Mouse (Mus musculus): ENCODE results near the gene Immp2l.
"Not testable (repeated sequence)": the region's sequence is repeated elsewhere in the genome, so short reads cannot be mapped to it uniquely, and the experiment has no call there.

The Immp2l gene

DNA sequence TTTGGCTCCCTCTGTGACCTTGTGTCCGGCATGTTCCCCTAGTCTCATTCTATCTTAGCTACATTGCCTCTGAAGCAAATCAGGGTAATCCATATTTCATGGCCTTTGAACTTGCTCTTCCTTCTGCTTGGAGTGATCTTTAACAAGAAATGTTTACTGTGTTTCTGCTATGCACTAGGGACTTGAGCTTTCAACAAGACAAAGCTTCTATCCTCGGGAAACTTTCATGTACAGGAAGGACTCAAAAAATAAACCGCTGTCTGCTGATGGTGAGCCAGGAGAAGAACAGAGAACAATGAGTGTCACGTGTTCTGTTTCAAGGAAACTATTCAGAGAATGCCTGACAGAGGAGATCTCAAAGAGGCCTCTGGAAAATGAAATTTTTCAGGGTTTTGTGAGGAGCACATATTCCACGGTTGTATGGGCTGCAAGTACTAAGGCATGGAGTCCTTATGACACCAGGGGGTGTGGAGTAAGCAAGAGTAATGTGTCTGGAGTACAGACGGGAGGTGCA is 814.5 kb downstream of the Immp2l start:
- no peak for DNase-seq (ENCODE audit: low read depth, low spot score)

DNA sequence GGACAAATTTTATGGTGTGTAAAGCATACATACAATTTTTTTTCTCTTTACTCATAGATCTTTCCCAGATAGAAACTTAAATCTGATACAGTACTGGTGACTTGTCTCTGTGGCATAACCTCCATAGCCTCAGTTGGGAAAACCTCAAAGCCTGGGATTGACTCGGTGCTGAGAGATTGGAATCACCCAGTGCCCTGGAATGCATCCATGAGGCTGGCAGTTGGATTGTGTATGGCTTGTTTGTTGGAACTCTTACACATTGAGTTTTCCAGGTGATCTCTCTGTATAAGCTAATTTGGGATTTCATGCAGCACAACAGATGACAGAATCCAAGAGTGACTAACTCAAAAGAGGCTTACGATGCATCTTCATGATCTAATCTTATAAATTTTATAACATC is 815.4 kb downstream of the Immp2l start:
- DNase-seq (ENCODE audit: low read depth, low spot score) = no peak

DNA sequence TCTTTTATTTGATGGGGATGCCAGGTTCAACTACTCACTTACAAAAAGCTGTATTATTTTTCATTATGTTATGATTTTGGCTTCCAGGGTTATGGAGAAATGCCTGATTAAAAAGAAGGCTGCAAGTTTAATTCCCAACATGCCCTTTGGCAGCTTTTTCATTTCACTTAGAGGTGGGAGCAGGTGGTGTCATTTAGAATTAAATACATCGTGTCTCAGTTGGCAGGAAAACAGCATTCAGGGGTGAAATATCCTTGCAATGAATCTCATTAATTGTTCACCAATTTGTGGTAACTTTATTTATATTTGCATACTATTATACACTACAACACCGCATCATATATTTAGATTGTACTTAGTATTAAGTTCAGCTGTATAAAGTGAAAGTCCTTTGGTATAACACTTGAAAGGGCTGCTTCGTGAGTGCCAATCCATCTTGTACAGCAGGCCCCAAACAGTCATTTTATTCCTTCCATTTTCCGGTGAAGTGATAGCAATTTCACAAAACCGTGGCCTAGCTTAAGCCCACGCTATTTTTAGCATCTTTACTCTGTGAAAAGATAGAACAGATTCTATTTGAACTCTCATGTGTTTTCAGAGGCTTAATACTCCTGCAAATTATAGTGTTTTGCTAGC is 818.9 kb downstream of the Immp2l start:
- DNase-seq (ENCODE audit: low read depth, low spot score) = no peak

DNA sequence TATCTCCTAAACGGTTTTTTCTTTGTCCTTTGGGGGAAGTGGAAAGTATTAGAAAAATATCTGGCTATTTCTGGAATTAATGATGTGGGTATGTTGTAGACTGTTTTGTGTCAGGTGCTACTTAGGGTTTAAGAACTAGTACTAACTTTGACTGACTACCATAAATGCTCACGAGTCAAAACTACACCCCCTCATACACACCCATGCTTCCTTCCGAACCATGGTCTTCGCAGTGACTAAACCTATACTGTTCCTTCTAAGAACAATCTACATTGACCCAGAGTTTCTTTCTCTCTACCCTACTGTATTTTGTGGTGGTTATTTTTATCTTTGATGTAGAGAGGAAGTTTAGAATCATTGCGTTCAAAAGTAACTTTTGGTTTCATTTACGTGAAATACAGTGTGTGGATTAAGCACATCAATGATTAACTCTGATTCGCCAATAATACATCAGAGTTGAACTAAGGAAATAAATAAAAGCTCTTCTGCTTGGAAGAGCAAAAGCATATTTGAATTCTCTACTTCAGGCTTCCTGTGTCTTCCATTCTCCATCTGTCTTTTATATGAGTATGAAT is 828.1 kb downstream of the Immp2l start:
- no peak for DNase-seq (ENCODE audit: low read depth, low spot score)

DNA sequence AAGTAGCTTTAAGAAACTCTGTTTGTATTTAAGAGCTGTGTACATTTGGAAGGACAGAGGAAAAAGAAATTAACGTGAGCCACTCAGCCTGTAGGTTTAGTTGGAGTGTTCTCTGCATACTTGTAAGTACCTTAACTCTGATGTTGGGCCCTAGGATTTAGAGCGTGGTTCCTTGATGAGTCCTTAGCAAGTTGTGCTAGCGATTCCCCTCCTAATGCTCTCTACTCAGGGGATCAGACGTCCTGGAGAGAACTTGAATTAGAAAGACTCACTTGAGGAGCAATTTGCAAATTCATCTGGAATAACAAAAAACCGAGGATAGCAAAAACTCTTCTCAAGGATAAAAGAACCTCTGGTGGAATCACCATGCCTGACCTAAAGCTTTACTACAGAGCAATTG is 835.8 kb downstream of the Immp2l start:
- not testable (repeated sequence) for DNase-seq (ENCODE audit: low read depth, low spot score)

DNA sequence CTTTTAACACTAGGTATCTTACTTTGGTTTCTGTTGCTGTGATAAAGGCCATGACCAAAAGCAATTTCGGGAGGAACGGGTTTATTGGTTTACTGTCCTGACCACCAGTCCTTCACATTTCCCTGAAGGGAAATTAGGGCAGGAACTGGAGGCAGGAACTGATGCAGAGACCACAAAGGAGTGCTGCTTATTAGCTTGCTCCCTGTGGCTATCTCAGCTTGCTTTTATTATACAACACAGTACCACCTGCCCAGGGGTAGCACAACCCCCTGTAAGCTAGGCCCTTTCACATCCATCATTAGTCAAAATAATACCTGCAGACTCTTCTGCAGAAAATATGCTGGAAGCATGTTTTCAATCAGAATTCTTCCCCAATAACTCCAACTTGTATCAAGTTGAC is 844.4 kb downstream of the Immp2l start:
- DNase-seq (ENCODE audit: low read depth, low spot score) = no peak

DNA sequence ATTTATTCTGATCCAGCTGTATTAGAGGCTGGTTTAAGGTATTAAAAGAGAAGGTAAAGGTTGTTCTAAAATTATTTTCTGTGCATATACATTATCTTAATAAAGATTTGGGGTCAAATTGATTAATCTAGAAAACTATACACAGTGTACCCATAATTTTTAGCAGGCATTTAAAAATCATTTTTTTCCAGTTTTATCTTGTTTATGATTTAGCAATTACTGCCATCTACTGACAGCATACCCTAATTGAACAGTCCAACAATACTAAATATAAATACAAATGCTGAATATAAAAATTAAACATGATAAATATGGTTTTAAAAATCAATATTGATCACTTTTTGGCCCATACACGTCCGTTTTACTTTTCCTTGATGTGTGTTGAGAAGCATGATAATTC is 850.1 kb downstream of the Immp2l start:
- DNase-seq (ENCODE audit: low read depth, low spot score) = no peak

DNA sequence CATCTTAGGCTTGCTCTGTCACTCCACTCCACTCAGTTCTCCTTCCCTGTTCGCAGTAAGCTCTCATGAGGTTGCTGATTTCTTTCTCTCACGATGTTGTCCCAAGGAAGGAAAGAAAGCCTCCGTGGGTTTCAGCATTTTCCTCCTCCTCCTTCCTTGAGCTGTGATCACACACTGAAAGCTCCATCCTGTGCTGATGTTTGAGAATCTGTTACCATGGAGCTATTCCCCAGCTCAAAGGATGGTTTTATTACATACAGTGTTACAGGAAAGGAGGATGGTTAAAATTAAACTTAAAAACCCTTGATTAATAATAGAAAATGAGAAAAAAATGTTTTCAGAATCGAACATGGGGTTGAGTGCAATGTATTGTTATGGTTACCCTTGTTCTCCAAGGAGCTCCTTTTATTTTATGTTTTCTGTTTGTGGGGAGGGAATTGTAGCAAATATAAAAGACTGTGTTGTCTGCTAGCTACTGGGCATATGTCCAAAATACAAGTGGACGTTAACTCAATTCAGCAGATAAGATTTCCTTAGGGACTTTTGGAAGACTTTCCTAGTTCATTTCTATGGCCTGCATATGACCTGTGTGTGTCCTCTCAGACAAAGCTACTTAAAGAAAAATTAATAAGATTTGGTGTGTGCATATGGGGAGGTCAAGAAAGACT is 853.5 kb downstream of the Immp2l start:
- no peak for DNase-seq (ENCODE audit: low read depth, low spot score)

DNA sequence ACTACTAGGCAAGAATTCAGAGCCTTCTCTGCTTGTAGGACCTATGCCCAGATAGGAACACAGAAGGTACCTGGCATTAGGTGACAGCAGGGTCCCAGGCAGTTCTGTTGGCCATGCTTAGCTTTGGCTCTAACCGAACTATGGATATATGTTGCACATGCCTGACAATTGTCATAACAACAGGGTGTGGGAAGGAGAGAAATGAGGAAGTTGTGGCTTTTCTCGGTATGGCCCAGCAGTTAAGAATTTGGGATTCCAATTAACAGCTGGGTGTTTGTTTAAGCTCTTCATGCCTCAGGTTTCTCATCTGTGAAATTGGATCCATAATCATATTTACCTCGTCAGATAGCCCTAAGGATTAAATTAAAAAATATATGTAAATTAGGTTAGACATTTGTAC is 854.6 kb downstream of the Immp2l start:
- no peak for DNase-seq (ENCODE audit: low read depth, low spot score)

DNA sequence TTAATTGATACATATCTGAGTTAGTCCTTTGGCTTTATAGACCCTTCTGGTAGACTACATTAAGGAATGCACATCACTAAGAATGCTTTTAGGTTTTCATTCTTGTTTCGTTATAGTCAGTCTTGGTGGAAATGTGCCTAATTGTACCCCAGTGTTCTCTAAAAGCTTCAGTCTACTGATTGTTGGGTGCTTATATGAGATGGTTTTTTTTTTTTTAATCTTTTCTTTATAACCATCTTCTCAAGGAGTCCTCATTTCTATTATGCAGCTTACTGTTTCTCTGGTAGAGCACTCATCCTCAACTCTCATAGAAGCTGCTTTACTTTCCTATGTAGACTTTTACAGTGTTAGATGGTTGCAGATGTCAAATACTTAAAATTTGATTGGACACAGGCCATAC is 855.1 kb downstream of the Immp2l start:
- DNase-seq (ENCODE audit: low read depth, low spot score) = no peak

DNA sequence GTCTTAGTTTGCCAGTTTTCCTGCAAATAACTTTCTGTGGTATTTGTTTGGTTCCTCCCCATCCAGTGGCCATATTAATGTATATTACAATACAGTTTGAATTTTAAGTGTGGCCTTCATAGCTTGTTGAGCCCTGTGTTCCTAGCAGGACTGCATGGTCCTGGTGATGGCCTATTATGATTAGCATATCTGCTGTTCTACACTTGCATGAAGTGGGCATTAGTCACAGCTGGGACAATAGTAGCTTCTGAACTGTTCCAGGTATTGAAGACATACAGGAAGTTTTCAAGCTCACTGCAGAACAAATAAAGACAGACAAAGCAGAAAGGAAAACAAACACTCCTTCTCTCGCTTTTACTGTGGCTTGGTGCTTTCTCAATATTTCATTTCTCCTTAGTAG is 855.5 kb downstream of the Immp2l start:
- DNase-seq (ENCODE audit: low read depth, low spot score) = no peak

DNA sequence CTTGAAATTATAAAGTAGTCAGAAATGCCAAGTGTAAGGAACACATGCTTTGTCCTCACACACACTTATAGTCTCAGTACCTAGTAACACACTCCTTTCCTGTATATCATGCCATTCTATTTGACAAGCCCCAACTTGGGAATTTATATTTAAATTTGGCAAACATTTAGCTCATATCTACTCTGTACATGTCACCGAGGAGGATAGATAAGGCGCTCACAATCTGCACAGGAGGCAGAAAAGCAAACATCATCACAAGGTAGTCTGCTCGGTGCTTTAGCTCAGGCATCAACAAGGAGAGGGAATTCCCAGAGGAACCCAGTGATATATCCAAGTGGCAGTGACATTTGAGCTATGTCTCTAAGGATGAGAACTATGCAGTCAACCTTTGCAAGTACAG is 856.9 kb downstream of the Immp2l start:
- no peak for DNase-seq (ENCODE audit: low read depth, low spot score)

DNA sequence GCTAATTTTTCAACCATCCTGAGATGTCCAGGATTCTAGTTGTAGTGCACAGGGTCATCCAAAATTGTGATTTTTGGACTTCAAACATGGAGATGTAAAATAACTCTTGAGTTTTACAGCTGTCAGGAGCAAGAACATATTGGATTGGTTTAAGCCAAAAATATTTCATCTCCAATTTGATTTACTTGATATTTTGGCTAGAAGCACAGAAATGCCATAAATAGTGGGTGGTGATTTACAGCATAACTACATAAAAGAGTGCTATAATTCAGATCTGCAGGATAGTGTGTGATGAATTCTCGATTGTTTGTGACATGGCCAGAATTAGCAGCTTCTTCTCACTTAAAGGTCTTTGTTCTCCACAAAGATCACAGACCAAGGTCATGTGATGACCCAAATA is 884.1 kb downstream of the Immp2l start:
- DNase-seq (ENCODE audit: low read depth, low spot score) = no peak

DNA sequence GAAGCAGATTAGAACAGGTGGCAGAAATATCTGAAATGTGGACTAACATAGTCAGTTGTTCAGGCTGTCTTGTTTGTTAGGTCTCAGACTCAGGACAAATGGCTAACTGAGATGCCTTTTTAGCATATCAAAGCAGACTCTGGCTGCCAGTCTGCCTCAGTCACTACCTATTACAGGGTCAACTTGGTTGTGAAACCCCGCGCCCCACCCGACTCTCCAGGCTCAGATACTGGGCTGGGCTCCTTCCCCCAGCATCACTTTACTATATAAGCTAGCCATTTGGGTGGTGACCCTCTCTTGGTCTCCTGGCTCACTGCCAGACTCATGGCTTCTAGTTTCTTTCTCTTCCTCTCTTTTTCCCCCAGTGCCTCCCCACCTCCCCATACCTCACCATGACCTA is 887.7 kb downstream of the Immp2l start:
- no peak for DNase-seq (ENCODE audit: low read depth, low spot score)

DNA sequence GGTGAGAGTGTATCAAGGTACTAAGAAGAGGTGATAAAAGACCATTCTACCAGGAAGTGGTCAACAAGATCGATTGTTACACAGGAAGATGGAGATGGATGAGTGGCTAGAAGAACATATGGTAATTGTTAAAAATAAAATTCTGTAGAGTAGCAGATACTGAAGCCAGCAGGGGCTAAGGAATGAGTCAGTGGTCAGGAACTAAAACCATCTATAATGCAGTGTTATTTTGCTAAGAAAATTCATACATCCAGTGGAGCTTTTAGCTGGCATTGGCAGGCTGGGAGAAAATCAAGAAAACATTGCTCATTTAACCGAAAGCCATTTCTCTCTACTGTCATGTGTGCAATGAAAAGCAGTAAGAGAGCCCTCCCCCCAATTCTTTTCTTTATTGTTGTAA is 913.9 kb downstream of the Immp2l start:
- DNase-seq (ENCODE audit: low read depth, low spot score) = no peak

DNA sequence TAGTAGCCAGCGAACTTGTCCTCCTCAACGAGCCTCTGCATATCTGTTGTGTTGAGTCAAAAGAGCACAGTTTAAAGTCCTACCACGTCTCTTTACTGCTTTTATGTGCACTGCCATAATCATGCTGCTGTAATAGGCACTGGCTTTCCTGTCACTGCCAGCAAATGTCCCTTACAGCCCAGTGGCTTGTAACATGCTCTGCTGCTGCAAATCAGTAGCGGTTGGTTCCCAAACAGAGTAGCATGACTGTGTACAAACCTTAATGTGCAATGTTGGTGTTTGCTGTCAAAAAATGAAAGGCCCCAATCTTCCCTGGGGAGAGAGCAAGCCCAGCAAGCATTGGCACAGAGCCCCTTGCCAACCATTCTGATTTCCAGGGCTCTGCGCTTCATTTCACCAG is 918.0 kb downstream of the Immp2l start:
- no peak for DNase-seq (ENCODE audit: low read depth, low spot score)

DNA sequence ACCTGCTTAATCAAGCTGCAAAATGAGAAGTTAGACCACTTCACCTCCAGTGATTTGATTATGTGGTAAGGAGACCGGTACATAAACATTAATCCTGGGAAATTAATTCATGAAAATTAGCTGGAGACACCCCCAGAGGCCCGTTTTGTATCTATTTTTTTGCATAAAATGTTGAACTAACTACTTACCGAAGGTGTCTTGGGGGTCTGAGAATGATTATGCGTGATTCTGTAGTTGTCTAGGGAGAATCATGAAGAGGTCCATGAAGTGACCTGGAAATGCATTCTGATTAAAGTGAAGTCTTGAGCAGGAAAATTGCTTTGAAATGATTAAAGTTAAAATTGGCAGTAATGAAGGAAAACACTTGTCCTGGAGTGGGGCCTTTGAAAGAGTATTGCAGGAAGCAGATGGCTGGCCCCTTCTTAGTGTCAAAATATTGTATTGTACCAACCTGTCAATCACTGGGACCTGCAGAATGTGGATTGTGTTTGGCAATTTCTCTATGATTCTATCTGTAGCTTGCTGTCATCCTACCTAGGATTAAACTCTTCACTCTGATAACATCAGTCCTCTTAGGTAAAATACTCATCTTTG is 920.3 kb downstream of the Immp2l start:
- no peak for DNase-seq (ENCODE audit: low read depth, low spot score)

DNA sequence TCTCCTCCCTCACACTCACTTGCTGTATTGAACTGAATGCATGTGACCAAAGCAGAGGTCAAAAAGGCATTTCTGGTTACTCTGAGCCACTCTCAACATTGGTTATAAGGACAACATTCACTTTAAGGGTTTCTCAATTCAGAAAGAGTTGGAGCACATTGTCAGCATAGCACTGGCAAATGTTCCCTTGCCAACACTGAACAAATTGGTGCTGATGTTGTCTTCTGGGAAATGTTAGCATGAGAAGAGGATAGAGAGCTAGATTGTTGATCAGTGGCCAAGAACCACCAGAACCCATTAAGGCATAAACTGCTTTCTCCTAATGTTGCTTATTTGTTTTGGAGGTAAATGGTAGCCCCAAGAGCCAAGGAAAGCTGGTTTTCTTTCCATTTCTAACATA is 922.6 kb downstream of the Immp2l start:
- no peak for DNase-seq (ENCODE audit: low read depth, low spot score)

DNA sequence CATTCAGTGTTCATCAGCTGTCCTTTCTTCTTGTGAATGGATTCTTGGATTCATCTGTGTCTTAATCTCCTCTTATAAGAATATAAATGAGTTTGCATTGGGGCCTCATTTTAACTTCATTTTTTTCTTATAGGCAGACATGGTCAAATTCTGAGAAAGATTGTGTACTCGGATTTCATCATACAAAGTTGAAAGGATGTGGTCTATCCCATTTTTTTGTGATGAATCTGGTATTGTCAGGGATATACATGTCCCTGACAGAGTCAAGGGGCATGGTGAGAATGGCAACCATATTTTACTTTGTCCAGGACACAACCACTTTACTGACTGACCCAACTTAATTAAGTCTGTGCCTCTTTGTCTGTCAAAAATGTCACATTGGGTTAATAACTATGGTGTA is 925.5 kb downstream of the Immp2l start:
- DNase-seq (ENCODE audit: low read depth, low spot score) = no peak

DNA sequence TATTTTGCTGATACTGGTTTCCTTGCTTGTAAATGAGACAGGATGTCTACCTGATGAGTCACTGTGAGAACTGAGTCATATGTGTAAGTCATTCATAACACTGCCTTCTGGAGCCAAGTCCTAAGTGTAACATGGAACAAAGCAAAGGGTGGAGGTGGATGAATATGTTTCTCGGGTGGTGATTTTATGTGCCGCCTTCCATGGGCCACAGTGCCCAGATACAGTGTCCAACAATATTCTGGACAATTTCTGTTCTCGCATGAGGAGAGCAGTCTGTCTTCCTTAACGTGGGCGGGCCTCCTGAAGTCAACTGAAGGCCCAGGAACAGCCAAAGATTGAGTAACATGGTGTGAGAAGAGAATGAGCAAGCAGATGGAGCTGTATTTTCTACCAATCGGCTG is 926.0 kb downstream of the Immp2l start:
- DNase-seq (ENCODE audit: low read depth, low spot score) = no peak

DNA sequence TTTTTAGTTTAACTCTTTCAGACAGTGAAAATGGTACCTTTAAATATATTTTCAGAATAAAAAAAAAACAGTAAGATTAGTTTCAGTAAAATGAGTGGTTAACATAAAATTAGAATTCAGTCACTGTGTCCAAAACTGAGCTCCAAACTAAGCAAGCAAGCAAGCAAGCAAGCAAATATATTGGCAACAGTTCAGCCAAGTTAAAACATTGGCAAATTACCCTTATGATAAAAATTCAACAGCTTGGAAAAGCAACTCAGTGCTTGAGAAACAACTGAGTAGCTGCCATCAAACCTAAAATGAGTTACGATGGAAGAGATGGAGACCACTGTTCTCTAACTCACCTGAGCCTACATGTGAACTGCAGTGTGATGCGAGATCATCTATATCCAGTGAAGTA is 926.8 kb downstream of the Immp2l start:
- no peak for DNase-seq (ENCODE audit: low read depth, low spot score)

DNA sequence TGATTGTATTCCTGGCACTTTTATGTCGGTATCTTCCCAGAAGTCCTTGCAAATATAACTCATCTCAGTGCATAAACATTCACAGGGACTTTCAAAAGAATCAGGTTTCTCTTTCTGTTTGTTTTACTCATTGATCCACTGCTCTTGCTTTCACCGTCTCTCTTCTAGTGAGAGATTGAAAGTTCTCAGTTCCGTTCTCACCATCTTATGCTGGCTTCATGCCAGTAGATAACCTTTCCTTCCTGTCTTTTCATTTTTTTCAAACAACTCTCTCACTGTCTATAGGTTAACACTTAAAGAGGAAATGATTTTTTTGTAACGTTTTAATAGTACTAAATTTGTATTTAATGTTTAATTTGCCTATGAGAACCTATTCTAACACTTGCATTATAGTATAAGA is 937.1 kb downstream of the Immp2l start:
- DNase-seq (ENCODE audit: low read depth, low spot score) = no peak

DNA sequence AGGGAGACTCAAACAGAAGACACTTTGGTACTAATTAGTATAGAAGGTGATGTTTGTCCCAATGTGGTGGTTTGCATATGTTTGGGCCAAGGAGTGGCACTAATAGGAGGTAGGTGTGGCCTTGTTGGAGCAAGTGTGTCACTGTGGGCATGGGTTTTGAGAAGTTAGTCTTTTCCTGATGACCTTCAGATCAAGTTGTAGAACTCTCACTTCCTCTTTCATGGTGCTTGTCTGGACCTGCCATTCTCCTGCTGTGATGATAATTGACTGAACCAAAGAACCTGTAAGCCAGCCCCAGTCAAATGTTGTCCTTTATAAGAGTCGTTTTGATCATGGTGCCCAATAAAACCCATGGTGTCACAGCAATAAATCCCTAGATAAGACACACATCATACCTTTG is 967.5 kb downstream of the Immp2l start:
- no peak for DNase-seq (ENCODE audit: low read depth, low spot score)
